Mouse (Mus musculus): ENCODE results near the gene Mrrf. TPM values are rescaled to one million over a fixed set of nuclear protein-coding genes. Genes with fewer than 3 reads are reported as not detected.
"Not testable (repeated sequence)": the region's sequence is repeated elsewhere in the genome, so short reads cannot be mapped to it uniquely, and the experiment has no call there.

Gene Mrrf
- polyA plus RNA-seq, 1 experiment: 49.6 TPM

DNA sequence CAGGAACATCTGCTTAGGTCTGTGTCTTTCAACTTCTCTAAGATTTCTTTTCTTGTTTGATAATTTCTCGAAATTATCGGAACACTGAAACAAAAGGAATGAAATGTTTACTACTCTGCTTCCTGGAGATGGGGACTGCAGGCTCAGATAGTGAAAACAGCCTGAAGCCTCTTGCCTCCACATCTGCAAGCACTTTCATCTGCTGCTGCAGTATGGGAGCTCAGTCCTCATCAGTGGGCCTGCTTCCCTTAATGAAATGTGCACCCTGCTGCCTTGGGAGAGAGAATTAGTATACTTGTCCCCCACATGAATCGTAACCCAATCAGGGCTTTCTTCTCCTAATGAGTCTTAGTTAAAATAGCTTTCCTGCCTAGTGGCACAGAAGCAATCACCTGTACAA is 7.1 kb upstream of the Mrrf start:
- no peak for DNase-seq (ENCODE audit: low read depth)

DNA sequence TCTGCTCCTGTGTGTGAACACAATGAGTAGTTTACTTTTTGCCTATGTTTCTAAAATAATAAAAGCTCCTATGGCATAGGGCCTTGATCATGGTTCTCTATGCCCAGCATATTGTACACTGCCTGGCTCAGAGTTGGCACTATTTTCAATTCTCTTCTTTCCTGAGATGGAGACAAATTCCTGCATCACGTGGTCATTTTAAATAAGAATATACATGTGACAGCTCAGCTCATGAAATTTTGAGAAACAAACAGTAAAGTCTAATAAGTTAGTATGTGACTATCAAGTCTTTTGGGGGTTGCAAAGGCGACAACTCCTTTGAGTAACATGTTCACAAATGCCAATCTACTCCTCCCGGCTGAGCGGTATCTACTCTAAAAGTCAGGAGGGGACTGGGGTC is 302 bp upstream of the Mrrf start:
- DNase-seq (ENCODE audit: low read depth): no peak

DNA sequence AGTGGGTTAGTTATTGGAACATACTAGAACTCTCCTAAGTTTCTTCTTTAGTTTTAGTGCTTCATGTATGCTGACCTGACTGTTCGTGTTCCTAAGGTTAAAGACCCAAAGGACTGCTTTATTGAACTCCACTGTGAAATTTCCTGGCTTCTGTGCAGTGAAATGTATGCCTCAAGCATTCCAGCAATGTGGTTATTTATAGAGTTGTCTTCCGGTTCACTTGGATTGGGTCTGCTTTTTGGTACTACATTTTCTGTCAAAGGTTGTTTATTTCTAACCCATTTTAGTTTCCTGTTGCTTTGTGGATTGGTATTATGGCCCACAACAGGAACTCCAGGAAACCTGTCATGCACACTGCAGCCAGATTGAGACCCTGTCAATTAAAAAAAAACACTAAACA is 2.9 kb downstream of the Mrrf start:
- no peak for DNase-seq (ENCODE audit: low read depth)

DNA sequence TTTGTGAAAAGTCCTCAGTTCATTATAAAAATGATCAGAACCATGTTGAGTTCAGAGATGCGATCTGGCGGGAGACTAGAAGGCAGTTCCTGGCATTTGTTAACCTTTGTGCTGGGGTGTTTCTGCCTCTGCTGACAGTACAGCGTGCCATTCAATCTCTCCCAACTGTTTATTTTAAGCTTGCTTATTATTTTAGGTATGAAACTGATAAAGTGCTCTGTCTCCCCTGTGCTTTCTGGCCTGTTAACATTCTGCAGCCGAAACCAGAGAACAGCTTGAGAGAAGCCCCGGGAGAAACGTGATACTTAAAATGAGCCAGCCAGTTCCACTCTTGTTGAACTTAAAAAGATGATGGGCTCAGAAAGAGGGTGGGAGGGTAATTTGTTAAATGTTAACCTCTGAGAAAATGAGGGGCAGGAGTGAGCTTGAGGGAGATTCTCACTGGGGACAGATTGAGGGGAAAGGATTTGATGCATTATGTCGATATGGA is 12.7 kb downstream of the Mrrf start:
- no peak for DNase-seq (ENCODE audit: low read depth)

DNA sequence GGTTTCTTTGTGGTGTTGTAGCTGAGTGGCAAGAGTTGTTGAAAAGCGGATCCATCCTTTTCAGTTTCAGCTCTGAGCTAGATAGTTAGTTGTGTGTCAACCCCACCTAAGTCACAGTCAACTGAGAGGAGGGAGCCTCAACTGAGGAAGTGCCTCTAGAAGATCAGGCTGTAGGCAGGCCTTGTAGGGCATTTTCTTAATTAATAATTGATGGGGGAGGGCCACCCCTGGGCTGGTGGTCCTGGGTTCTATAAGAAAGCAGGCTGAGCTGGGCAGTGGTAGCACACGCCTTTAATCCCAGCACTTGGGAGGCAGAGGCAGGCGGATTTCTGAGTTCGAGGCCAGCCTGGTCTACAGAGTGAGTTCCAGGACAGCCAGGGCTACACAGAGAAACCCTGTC is 16.2 kb downstream of the Mrrf start:
- DNase-seq (ENCODE audit: low read depth): not testable (repeated sequence)

DNA sequence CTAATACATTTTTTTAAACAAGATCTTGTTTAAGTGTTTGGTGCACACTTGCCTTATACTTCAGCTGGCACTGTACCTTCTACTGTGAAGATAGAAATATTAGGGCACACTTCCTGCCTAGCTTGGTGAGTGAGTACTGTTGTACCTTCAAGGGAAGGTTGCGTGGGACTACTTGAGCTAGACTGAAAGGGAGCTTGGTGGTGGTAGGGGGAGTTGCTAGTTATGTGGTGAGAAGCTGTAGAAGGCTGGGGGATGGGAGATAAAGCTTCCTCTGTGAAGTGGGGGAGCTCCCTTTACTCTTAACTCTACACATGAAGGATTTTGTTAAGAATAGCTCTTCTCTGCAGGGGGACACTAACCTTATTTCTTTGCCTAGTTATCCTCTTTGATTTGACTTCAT is 21.3 kb downstream of the Mrrf start:
- no peak for DNase-seq (ENCODE audit: low read depth)

DNA sequence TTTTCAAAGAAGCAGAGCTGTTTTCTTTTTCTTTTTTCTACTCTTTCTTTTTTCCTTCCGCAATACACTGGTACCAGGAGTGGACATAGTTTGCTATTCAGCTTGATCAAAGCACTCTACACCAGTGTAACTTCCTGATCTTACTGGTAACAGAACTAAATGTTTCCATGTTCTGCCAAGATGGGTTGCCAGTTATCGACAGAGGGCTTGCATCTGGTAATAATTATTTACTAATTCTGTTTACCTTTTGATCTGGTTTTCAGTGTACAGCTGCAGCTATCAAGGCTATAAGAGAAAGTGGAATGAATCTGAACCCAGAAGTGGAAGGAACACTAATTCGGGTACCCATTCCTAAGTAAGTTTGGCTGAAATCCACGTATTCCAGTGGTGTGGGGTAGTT is 23.1 kb downstream of the Mrrf start:
- DNase-seq (ENCODE audit: low read depth): no peak

DNA sequence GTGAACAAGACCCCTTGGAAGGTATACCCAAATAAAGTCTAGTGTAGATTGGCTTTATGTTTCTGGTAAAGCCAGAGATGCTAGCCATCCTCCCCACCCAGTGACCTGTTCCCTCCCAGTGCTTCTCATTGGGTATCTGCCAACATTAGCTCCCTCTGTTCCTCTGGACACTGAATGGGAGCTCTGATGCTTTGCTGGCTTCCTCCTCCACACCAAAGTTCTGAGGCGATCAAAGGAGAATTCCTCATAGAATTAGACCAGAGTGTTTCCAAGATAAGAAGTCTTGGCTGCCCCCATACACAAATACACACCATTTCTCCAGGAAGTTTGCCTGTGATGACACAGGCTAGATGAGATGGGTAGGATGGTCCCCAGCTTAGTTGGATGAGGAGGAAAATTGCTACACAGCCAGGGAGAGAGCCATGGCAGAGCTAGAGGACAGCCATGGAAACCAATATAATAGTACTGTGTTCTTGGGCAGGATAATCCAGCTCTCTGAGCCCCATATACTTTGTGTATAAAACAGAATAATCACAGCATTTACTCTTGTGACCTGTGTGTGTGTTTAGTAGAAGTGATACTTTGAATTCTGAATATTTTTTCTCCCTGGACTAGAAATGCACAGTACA is 31.9 kb downstream of the Mrrf start:
- DNase-seq (ENCODE audit: low read depth): no peak

DNA sequence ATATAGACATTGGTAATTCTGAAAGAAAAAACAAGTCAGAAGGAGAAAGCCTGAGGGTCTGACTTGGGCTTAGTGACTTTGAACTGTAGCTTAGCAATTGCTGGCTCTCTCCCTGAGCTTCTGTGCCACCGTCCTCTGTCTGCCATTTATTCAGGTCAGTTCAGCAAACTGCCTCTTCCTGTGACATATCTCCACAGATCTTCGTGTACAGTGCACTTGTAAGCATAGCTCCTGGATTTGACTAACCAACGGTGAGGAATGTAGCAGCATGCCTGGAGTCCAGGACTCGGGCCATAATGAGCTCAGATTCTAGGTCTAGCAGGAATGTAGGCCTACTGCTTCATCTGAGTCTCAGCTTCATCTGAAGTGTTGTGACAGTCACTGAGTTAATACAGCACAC is 33.0 kb downstream of the Mrrf start:
- no peak for DNase-seq (ENCODE audit: low read depth)

DNA sequence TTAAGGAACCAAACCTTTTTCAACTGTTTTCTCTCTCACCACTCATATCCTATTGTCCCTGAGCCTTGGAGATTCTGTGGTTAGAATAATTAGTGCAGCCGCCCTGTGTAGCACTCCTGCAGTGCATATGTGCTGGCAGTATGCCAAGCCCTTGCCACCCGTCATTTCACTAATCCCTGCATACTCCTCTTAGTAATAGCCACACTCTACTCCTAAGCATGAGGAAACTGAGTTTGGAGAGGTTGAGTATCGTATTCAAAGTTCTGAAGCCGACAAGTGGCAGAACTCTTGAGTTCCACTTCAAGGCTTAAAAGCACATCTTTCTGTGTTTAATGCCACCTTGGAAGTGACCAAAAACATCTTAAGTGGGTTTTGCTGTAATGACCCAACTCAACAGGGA is 35.9 kb downstream of the Mrrf start:
- no peak for DNase-seq (ENCODE audit: low read depth)

DNA sequence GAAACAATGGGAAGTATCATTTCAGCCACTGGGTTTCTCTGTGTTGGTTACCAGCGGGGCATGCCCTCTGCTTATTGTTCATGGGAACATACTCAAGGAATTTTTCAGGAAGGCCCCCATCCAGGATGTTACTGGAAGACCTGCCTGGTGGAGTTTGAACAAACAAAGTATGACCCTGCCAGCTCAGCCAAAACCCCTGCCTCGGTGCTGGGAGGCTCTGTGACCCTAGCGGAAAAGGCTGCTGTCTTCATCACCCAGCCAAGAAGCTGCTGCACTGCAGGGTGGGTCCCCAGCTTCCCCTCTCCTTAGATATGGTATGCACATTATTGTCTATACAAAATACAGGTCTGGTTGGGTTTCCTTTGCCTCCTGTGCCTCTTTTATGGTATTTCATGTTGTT is 36.4 kb downstream of the Mrrf start:
- DNase-seq (ENCODE audit: low read depth): no peak

DNA sequence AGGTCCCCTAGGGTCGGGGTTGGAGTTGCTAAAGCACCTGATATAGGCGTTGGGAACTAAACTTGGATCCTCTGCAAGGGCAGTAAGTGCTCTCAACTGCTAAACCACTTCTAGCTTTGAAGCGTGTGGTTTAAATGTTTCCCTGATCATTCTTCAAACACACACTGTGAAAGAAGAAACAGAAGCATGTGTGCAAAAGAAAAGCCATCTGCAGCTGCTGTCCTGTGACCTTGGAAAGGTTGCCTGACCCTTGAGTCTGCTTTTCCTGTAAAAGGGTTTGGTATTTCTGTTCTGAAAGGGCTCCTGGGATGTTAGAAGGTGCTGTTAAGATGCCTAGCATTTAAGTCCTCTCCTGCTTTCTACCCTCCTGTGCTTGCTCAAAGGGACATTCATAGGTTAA is 43.3 kb downstream of the Mrrf start:
- no peak for DNase-seq (ENCODE audit: low read depth)

DNA sequence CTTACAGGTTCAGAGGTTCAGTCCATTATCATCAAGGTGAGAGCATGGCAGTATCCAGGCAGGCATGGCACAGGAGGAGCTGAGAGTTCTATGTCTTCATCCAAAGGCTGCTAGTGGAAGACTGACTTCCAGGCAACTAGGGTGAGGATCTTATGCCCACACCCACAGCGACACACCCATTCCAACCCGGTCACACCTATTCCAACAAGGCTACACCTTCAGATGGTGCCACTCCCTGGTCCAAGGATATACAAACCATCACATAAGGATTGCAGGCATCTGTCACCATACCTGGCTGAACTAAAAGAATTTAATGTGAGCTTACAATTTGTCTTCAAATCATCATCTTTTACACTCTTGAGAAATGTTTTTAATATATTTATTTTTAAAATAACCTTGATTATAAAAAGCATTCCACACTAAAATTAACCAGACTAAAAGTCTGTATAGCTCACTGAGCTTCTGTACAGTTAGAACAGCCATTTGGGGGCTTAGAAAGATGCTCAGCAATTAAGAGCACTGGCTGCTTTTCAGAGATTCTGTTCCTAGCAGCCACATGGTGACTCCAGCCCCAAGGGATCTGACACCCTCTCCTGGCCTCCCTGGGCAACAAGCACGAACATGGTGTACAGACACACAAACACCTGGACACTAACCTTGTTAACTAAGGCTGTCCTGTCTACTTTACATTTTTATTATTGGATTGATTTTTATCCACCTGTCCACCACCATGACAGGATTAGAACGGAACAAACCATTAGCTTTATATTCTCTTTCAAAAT is 45.6 kb downstream of the Mrrf start:
- DNase-seq (ENCODE audit: low read depth): not testable (repeated sequence)

DNA sequence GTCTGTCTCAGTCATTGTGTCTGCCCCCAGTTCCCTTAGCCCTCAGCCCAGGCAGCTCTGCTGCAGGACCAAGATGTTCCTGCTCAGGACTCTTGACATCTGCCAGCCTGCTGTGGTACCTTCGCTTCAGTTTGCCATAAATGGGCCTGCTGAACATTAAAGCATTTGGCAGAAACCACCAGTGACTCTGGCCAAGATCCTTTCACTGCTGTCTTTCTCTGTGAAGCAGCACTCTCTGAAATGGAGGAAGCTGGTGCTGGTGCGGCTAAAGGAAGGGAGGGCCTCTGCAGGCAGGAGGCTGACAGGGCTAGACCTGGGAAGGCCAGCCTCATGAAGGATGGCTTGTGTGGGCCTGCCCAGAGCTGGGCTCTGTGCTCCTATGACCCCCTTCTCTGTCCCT is 47.1 kb downstream of the Mrrf start:
- DNase-seq (ENCODE audit: low read depth): no peak

DNA sequence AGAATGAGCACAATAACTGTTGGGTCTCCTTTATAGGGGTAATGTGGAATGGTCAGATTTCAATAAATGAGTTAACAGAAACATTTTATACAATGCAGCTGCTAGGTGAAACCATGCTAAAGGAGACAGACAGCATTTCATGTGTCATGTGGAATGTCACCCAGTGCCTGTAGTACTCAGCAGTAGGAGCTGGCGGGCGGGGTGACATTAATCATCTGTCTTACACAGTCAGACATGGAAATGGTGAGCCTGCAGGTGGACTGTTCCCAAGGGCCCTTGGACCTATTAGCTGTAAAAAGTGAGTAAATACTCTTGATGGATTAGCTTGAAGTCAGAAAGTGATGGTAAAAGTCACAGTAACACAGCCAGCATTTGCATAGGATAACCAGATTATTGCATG is 48.0 kb downstream of the Mrrf start:
- DNase-seq (ENCODE audit: low read depth): no peak

DNA sequence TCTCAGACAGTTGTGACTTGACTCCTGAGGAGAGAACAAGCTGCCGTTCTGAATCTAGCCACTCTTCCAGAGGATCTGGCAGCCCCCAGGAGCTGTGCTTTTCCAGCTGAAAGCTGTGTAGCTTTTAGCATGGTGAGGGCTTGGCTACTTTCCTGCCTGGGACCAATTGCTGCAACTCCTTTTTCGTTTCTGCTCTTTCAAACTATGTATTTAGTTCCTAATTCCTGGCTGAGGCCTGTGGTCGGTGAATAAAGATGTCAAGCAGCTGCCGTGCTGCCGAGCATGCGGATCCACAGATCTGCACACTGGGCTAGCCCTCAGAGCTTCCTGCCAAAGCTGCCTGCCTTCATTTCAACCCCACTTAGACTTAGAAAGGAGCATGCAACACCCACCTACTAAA is 48.7 kb downstream of the Mrrf start:
- no peak for DNase-seq (ENCODE audit: low read depth)

DNA sequence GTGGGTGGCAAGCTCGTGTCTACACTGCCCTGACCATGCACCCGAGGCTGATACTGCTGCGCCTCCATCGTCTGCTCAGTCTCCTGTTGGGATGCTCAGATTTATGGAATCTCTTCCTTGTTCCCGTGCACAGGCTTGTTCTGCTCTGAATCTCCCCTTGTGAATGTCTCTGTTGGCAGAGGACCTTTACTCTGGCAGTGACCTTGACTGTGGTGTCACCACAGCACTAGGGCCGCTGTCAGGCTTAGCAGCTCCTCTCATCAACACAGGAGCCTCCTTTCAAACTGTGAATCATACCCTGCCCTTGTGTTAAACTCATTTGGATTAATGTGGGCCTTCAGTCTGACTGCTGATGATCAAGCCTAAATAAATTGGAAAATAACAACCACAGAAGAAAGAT is 53.0 kb downstream of the Mrrf start:
- not testable (repeated sequence) for DNase-seq (ENCODE audit: low read depth)

DNA sequence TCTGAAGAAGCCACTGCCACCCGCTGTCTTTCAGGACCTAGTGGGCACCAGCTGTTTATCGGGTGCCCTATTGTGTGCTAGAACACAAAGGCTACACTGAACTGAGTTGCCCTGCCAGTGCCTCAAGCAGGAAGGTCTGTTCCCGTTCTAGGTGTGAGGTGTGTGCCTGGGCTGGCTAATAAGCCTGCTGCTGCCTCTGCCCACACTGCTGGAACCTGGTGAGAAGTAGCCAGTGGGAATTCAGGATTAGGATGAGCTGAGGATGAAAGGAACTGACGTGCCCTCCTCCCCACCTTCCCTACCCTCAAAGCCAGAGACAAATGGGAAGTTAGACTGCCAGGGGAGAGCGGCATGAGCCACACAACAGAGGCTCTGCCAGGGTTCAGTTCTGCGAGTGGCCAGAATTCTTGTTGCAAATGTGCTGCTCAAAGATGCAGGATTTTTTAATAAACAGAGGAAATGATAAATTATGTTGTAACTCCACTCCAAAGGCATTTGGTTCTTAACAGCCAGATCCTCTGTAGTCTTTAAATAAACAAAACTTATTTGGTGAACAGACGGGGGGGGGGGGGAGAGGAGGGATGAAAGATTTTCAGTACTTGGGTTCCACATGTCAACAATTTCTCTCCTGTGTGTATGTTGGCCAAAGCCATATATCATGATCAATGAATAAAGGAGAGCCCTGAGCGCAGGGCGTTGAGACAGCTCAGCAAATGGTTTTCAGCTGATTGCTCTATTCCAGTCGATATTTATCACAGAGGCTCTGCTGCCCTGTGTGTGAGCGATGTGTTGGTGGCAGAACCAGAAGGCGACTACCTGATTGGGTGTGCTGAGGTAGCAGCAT is 55.1 kb downstream of the Mrrf start:
- no peak for DNase-seq (ENCODE audit: low read depth)

DNA sequence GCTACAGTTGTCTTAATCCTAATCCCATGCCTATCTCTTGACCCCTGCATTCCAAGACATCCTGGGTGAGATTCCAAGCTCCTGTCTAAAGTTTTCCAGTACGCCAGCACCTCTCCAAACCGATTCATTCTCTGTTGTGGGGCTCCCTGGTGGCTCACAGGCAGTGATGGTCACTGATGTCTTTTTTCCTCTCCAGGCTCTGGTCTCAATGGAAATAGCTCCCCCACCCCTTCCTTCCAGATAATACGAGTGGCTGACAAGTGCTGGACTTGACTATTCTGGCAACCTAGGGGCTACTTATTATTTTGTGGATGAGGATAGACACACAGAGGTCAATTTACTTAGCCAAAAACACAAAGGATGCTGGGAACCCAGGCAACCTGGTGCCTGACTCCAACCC is 60.8 kb downstream of the Mrrf start:
- no peak for DNase-seq (ENCODE audit: low read depth)

DNA sequence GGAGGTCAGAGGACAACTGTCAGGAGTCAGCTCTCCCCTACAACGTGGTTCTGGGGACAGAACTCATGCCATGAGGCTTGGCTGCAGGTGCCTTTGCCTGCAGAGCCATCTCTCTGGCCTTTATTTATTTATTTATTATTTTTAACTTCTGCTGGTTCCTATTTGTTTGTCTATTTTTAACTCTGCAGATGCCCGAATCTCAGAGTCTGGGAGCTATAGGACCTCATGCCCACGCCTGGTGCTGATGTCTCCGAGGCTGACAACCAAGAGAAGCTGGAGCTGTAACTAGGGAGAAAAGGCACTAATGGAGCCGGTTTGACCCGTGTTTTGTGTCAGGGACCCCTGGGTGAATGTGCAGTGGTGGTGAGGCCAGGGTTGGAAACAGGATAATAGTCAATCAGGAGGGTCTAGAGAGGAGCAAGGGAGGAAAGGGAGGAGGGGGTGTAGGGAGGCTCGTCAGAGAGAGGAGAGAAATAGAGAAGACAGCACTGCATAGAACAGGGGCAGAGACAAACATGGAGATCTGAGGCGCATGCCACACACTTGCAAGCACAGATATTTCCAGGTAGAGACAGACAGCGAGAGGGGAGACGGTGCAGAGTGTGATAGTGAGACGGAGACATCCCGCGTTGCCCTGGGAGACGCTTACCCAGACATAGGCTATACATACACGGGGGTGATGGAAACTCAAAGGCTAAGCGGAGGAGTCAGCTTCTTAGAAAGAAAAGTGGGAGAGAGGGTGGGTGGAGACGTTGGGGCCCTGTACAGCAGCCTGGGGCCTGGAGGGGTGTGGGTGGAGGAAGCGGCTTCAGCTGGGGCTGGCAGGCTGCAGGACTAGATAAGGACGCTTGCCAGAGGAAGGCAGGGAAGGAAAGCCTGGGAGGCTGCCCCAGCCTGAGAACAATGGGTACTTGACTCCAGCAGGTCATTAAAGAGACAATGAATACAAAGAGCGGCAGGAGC is 62.0 kb downstream of the Mrrf start:
- DNase-seq (ENCODE audit: low read depth): no peak

DNA sequence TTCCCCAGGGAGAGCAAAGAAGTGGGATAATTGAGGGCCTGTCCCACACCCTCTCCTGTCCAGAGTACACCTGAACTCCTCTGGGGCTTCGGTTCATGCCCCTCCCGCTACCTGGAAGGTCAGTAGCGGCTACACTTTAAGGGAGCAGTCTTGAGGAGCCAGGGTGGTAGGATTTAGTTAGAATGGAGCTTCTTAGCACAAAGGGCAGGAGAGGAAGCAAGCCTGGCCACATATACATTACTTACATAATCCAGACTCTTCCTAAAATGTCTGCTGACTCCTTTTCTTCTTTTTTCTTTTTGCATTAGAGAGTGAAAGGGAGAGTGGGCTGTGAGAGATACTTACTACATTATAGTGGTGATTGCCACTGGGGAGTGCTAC is 62.7 kb downstream of the Mrrf start:
- no peak for DNase-seq (ENCODE audit: low read depth)

DNA sequence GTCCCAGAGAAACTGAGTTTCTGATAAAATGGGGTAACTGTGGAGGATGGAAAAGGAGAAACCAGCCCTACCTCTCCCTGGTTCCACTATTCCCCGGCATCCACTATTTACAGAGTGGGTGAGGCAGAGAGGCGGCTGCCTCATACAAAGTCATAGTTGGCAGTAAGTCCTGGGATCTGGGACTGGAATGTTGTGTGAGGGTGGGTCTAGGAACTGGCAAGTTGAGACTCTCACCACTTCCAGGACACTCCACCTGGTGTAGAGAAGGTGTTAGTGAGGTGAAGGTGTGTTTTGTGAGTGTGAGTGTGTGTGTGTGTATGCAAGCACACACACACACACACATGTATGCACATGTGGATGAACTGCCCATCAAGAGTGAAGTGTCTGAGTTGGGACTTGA is 64.6 kb downstream of the Mrrf start:
- DNase-seq (ENCODE audit: low read depth): no peak
